Mouse (Mus musculus): ENCODE measurements at regions not wholly inside any gene's neighbourhood (a gene's known extent, or its start where the extent isn't known, plus 50 kb on each side); places are given as distances from the start of the nearest gene placed in this dataset.

- DNase-seq (ENCODE audit: low spot score in 2 of 2) = no peak
Measured at GRCm38 (mm10) chr6:100176914-100177560, 110.2 kb downstream of the Rybp start.

- DNase-seq (ENCODE audit: low spot score in 2 of 2) = no peak
Measured at GRCm38 (mm10) chr6:100170711-100171348, 116.5 kb downstream of the Rybp start.

DNA sequence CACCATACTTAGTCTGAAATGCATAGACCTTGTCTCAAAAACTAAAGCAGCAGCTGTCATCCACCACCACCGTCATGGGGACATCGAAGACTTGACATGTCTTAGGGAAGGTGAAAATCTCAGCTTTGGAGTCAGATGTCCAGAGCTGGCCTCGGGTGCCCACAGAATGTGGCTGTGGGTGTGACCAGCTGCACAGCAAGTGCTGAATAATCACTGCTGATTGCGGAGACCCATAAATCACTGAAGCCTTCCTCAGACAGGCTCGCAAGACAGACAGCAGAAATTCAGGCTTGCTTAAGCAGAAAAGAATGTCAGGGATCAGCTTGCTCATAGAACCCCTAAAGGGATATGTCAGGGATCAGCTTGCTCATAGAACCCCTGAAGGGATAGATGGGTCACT lies 120.0 kb downstream of the Rybp start:
- no peak for DNase-seq (ENCODE audit: low spot score in 2 of 2)

DNA sequence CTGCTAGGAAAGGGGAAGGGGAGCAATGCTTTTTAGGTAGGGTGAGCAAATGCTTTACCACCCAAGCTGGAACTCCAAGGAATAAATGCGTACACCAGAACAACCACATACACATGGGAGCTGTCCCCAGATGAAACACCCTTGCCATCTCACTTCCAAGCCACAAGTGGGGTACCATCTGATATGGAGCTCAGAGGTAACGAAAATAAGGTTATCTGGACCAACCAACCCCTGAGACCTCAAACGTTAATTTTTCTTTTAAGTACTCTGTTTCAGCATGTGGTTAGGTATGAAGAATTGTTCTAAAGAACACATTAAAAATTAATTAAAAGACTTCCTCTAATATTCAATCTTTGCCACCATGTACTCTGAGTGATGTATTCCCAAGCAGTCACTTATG lies 121.5 kb downstream of the Rybp start:
- DNase-seq (ENCODE audit: low spot score in 2 of 2) = no peak

GRCm38 (mm10) chr6:100164162-100164561 lies 123.1 kb downstream of the Rybp start:
- DNase-seq (ENCODE audit: low spot score in 2 of 2) = no peak

DNA sequence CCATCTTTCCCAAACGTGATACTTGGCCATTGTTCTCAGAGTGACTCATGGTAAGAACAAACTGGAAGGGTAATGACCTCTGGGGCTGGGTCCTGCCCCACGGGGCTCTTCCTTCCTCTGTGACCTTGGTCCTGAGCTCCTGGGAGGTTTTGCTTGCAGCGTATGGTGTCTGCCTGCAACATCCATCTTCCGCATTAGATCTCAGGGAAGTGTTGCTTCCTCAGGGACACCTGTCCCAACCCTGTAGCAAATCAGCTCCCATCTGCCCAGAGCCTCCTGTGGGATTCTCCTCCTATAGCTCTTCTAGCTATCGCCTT lies 123.5 kb downstream of the Rybp start:
- no peak for DNase-seq (ENCODE audit: low spot score in 2 of 2)

GRCm38 (mm10) chr6:100162961-100163813 lies 124.1 kb downstream of the Rybp start:
- DNase-seq (ENCODE audit: low spot score in 2 of 2) = peak in 1 of 2 experiments; percentile 55

DNA sequence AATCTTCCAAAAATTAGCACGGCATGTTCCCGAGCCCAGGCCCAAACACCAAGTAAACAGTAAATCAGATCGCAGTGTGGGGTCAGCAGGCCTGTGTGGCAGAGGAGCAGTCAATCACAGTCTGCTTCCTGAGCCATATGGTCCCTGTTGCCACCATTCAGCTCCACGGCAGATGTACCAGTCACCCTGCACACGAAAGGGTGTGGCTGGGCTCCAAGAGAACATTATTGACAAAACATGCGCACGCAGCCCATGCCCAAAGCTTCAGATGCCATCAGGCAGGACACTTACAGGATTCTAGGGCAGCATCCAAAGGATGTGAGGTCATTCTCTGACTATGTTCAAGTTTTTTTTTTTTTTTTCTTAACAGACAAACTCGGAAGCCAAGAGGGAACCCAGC lies 126.6 kb downstream of the Rybp start:
- DNase-seq (ENCODE audit: low spot score in 2 of 2) = no peak

- no peak for DNase-seq (ENCODE audit: low spot score in 2 of 2)
Measured at GRCm38 (mm10) chr6:100159817-100160216, 127.5 kb downstream of the Rybp start.

- no peak for DNase-seq (ENCODE audit: low spot score in 2 of 2)
Measured at GRCm38 (mm10) chr6:100159246-100159645, 128.0 kb downstream of the Rybp start.

DNA sequence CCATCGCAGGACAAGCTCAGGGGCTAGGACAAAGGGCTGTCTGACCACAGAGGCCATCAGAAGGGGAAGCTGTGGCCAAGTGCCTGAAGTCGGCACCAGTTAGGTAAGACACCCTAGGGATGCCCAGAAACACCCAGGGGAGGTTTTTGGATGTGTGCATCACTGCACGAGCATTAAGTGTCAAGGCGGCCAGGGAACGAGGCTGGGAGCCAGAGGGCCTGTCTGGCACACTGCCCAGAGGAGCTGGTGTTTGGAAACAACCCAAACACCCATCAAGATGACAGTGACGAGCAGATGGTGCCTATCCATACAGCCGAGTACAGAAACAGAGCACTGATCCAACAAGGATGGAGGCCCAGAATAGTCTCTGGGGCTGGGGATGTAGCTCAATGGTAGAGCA lies 130.0 kb downstream of the Rybp start:
- peak in 1 of 2 experiments; percentile 35 for DNase-seq (ENCODE audit: low spot score in 2 of 2)

DNA sequence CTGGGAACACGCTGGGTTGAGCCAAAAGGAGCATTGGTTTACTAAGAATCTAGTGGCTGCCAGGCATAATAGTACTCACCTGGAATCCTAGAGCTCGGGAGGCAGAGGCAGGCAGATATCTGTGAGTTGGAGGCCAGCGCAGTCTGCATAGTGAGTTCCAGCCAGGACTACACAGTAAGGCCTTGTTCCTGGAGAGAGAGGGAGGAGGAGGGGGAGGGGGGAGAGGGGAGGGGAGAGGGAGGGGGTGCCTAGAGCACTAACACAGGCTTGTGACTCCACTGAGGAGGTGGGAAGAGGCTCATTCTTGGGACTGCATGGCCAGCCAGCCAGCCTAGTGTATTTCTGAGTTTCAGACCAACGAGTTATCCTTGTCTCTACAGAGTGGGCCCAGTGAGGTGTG lies 131.1 kb downstream of the Rybp start:
- DNase-seq (ENCODE audit: low spot score in 2 of 2) = no peak

DNA sequence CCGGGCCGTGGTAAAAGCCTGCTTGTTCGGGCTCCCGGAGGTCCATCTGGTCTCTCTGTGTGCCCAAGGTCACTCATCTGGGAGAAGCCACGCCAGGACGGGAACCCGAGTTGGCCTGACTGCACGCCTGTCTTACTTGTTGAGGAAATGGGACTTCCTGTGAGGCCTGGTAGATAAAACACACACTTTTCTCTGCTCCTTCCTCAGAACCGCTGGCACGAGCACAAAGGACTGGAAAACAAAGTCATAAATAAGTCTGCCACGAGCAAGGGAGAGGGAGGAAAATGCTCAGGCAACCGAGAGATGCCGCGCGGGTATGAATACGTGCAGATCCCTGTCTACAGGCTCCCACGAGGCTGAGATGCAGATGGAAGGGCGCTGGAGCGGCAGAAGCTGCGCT lies 131.6 kb downstream of the Rybp start:
- DNase-seq (ENCODE audit: low spot score in 2 of 2) = peak in 1 of 2 experiments; percentile 22

- no peak for DNase-seq (ENCODE audit: low spot score in 2 of 2)
Measured at GRCm38 (mm10) chr6:100151447-100151846, 135.8 kb downstream of the Rybp start.

GRCm38 (mm10) chr6:100150703-100151208 lies 136.5 kb downstream of the Rybp start:
- no peak for DNase-seq (ENCODE audit: low spot score in 2 of 2)

DNA sequence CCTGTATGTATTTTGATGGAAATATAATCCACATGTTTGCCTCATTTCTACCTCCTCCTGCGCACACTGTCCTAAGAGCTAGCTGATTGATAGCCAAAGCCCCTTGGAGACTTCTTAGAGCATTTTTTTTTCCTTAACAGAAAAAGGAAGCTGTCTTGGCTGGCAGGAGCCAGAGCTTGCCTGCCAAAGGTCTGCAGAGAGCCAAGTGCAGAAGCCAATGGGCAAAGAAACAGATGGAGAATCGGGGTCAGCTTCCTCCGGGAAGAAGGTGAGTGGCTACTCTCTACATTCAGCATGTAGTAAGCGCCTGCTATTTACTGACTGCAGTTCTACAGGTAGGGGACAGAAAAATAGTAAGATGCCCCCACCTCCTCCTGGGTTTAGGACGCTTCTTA lies 137.8 kb downstream of the Rybp start:
- no peak for DNase-seq (ENCODE audit: low spot score in 2 of 2)

DNA sequence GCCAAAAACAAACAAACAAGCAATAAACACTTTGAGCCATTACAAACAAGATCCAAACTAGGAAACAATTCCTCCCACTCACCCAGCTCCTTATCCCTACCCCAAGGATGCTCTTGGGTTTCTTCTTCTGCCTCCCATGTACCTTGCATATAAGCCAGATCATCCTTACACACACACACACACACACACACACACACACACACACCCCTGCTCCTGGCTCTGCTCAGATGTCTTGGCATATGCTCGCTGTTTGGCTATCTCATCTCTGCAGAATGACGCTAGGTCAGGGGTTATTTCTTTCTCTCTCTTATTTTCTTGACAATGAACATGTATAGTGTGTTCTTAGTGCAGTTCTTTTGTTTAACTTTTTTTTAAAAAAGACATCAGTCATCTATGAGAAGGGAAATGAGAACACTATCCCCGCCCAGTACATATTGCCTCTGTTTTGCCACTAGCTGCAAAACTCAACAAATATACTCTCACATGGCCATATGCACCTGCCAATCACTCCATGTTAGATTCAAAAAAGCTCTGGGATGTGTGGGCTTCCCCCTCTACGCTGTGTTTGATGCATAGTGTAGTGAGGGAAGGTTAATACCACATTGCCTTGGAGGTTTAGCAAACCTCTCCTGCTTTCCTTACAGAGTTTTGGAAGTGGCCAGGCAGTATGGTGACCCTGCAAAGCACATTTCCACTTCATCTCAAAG lies 138.4 kb downstream of the Rybp start:
- no peak for DNase-seq (ENCODE audit: low spot score in 2 of 2)

GRCm38 (mm10) chr6:100146360-100146935 lies 140.8 kb downstream of the Rybp start:
- no peak for DNase-seq (ENCODE audit: low spot score in 2 of 2)

GRCm38 (mm10) chr6:100145869-100146268 lies 141.4 kb downstream of the Rybp start:
- no peak for DNase-seq (ENCODE audit: low spot score in 2 of 2)

- DNase-seq (ENCODE audit: low spot score in 2 of 2) = no peak
Measured at GRCm38 (mm10) chr6:100144544-100145287, 142.6 kb downstream of the Rybp start.
